Mouse (Mus musculus): ENCODE results near the gene Cuedc1. TPM values are rescaled to one million over a fixed set of nuclear protein-coding genes. Genes with fewer than 3 reads are reported as not detected.

Gene Cuedc1
- polyA plus RNA-seq, 1 experiment from 2014 or later = 14.6 TPM

DNA sequence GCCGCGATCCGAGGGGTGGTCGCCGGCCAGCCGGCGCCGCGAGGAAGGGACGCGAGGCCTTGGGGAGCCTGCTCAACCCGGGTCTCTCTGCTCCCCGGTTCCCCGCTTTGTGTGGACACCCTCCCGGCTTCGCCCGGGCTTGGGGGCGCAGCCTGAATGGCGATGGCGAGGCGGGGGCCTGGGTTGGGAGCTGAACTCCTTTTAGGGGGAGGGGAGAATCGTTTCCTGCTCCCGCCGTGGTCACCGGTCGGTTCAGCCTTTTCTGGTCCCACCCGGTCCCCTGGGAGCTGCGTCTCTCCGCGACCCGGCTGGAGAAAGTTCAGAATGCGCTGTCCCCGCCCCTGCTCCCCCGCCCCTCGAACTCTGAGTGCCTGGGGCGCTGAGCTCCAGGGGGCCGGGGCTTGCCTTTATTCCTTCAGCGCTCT, 1.8 kb downstream of the Cuedc1 start:
- peak overlapping the region; percentile 96 for H3K27ac ChIP-seq (ENCODE audit: low read length)
- ATAC-seq (ENCODE audit: low FRiP score, low TSS enrichment) = peak; percentile 77
- peaks cover 32% of the 10 kb centered on the region for H3K4me1 ChIP-seq (ENCODE audit: insufficient read depth, low read length)
- 0 out of 2 replicates have a peak, but pooled peaks cover 3% of the 10 kb centered on the region for H3K27me3 ChIP-seq (ENCODE audit: insufficient read depth, low read length)
- H3K4me2 ChIP-seq (replicated peaks; ENCODE audit: low read depth, low read length) = peak overlapping the region; percentile 70
- no peaks in the 10 kb centered on the region for H3K9me3 ChIP-seq (ENCODE audit: low read length)
- H3K9ac ChIP-seq (replicated peaks; ENCODE audit: low read length) = peak overlapping the region; percentile 97
- peak overlapping the region; percentile 74 for H3K4me3 ChIP-seq (ENCODE audit: low read length)
- H3K36me3 ChIP-seq (ENCODE audit: insufficient read depth, low read length) = no peaks in the 10 kb centered on the region
- under 1% methylated on average over 32 of the region's 38 CpGs for WGBS

DNA sequence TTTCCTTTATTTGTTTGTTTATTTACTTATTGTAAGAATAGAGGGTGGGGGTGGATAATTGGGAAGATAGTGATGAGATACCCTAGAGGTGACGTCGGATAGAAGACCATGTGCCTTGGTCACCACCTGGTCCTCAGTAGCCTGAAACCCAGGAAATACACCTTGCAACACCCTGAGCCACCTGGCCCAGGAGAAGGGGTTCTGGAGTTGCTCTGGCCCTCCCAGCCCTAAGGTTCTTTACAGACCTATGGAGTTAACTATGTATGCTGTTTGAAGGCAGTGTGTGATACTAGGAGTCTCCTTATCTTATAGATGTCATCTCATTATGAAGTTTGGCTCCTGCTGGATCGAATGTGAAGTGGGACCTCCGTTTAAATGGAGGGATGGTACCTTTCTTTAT, 2.3 kb downstream of the Cuedc1 start:
- Histone ChIP-seq H3K36me3 (ENCODE audit: insufficient read depth, low read length) (no peaks in the 10 kb centered on the region), H3K4me2 (replicated peaks; ENCODE audit: low read depth, low read length) (peak overlapping the region; percentile 70), H3K27me3 (ENCODE audit: insufficient read depth, low read length) (0 out of 2 replicates have a peak, but pooled peaks cover 3% of the 10 kb centered on the region), H3K9ac (replicated peaks; ENCODE audit: low read length) (peak overlapping the region; percentile 97; the same call in 1 of the 2 replicates), H3K4me1 (ENCODE audit: insufficient read depth, low read length) (peaks cover 32% of the 10 kb centered on the region), H3K4me3 (ENCODE audit: low read length) (peak overlapping the region; percentile 74), H3K27ac (ENCODE audit: low read length) (peak overlapping the region; percentile 96; the same call in 1 of the 2 replicates), H3K9me3 (ENCODE audit: low read length) (no peaks in the 10 kb centered on the region)
- 37% methylated on average over 4 of the region's 4 CpGs for WGBS
- ATAC-seq (ENCODE audit: low FRiP score, low TSS enrichment) = no peak

DNA sequence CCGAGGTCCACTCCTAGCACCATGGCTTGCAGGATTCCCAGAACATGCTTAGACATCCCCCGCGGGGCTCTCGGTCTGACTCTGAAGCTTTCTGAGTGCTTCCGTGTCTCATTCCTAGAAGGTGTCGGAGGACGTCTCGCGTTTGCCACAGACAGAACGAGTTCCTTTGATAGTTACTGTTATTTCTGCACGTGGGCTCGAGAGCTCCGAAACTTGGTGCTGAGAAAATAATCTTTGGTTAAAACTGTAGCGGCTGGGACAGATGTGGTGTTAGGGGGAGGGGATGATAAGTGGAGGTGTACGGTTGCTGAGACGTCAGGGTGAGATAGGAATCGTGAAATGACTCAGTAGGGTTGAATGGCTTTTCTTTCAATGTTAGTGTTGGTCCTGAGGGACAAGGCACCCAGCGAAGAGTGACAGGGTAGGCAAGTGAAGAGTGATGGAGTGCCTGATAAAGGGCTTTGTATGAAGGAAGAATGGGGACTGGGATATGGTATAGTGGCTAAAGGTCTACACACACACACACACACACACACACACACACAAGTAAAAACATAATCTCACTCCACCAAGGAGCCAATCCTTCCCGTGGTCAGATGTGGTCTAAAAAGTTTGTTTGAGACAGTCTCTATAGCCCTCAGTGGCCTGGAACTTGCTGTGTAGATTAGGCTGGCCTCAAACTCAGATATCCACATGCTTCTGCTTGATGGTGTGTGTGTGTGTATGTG, 5.5 kb downstream of the Cuedc1 start:
- Histone ChIP-seq H3K9me3 (ENCODE audit: low read length) (no peaks in the 10 kb centered on the region), H3K36me3 (ENCODE audit: insufficient read depth, low read length) (no peaks in the 10 kb centered on the region), H3K4me1 (ENCODE audit: insufficient read depth, low read length) (peaks cover 31% of the 10 kb centered on the region), H3K27ac (ENCODE audit: low read length) (no peak overlapping the region), H3K4me3 (ENCODE audit: low read length) (no peak overlapping the region), H3K9ac (replicated peaks; ENCODE audit: low read length) (no peak overlapping the region), H3K27me3 (ENCODE audit: insufficient read depth, low read length) (no peaks in the 10 kb centered on the region), H3K4me2 (replicated peaks; ENCODE audit: low read depth, low read length) (no peak overlapping the region)
- 85% methylated on average over 19 of the region's 19 CpGs for WGBS
- ATAC-seq (ENCODE audit: low FRiP score, low TSS enrichment) = no peak

DNA sequence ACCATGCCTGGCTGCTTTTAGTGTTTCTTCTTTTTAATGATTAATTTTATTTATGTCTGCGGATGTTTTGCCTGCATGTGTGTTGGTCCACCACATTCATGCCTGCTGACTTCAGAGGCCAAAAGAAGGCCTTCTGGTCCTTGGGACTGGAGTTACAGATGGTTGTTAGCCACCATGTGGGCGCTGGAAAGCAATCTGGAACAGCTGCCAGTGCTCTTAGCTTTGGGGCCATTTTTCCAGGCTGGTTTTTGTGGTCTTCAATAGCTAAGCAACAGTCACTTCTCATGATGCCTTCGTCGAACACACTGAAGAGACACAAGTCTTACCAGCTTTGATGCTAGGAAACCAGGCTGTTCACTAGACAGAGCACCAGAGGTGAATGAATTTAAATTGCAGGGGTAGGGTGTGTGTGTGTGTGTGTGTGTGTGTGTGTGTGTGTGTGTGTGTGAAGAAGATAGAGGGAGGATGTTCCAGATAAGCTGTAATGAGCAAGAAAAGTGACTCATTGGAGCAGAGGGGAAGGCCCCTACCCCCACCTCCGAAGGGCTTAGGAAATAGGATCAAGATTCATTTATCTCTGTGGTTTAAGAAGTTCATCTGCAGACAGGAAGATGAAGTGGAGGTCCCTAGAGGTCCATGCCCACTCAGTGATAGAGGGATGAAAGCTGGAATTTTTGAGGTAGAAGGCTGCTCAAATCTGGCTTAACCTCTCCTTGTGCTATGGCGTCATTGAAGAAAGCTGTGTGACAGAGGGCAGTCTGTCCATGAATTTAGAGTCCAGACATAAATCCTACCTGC, 7.8 kb downstream of the Cuedc1 start:
- no peak overlapping the region for H3K4me3 ChIP-seq (ENCODE audit: low read length)
- H3K9me3 ChIP-seq (ENCODE audit: low read length) = no peaks in the 10 kb centered on the region
- H3K4me1 ChIP-seq (ENCODE audit: insufficient read depth, low read length) = peaks cover 25% of the 10 kb centered on the region
- H3K27ac ChIP-seq (ENCODE audit: low read length) = no peak overlapping the region
- no peak for ATAC-seq (ENCODE audit: low FRiP score, low TSS enrichment)
- no peaks in the 10 kb centered on the region for H3K27me3 ChIP-seq (ENCODE audit: insufficient read depth, low read length)
- H3K9ac ChIP-seq (replicated peaks; ENCODE audit: low read length) = no peak overlapping the region
- H3K4me2 ChIP-seq (replicated peaks; ENCODE audit: low read depth, low read length) = no peak overlapping the region
- 64% methylated on average over 6 of the region's 6 CpGs for WGBS
- H3K36me3 ChIP-seq (ENCODE audit: insufficient read depth, low read length) = no peaks in the 10 kb centered on the region

DNA sequence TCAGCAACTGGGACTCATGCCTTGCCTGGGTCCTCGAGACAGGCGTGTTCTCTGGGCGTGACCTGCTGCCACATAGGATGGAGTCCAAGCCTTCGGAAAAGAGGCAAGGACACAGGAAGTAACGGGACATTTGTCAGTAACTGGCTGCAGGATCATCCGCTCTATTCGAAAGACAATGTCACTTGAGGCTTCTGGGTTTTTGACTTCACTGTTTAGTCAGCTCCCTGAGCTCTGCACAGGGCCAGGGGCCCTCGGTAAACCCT, 8.4 kb downstream of the Cuedc1 start:
- no peak overlapping the region for H3K4me2 ChIP-seq (replicated peaks; ENCODE audit: low read depth, low read length)
- ATAC-seq (ENCODE audit: low FRiP score, low TSS enrichment) = no peak
- no peak overlapping the region for H3K9ac ChIP-seq (replicated peaks; ENCODE audit: low read length)
- peaks cover 23% of the 10 kb centered on the region for H3K4me1 ChIP-seq (ENCODE audit: insufficient read depth, low read length)
- no peak overlapping the region for H3K4me3 ChIP-seq (ENCODE audit: low read length)
- no peak overlapping the region for H3K27ac ChIP-seq (ENCODE audit: low read length)
- WGBS = 63% methylated on average over 8 of the region's 8 CpGs
- H3K9me3 ChIP-seq (ENCODE audit: low read length) = no peaks in the 10 kb centered on the region
- H3K27me3 ChIP-seq (ENCODE audit: insufficient read depth, low read length) = no peaks in the 10 kb centered on the region
- no peaks in the 10 kb centered on the region for H3K36me3 ChIP-seq (ENCODE audit: insufficient read depth, low read length)

DNA sequence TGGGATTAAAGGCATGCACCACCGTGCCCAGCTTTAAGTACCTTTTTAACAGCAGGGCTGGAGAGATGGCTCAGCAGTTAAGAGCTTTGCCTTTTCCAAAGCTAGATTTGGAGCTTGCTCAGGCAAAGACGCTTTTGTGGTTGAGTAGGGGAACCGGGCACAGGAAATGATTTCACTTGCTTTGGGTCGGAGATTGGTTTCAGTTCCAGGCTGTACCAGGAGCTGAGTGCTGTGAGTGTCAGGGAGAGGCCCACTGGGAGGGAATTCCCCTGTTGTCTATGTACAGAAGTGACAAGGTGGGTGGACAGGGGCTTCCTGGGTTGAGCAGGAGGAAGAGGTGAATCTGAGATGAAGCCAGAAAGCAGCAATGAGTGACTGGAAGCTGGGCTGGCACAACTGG, 9.5 kb downstream of the Cuedc1 start:
- Histone ChIP-seq H3K27ac (ENCODE audit: low read length) (no peak overlapping the region), H3K9ac (replicated peaks; ENCODE audit: low read length) (no peak overlapping the region), H3K4me3 (ENCODE audit: low read length) (no peak overlapping the region), H3K4me1 (ENCODE audit: insufficient read depth, low read length) (peaks cover 23% of the 10 kb centered on the region), H3K4me2 (replicated peaks; ENCODE audit: low read depth, low read length) (no peak overlapping the region), H3K36me3 (ENCODE audit: insufficient read depth, low read length) (no peaks in the 10 kb centered on the region), H3K27me3 (ENCODE audit: insufficient read depth, low read length) (no peaks in the 10 kb centered on the region), H3K9me3 (ENCODE audit: low read length) (no peaks in the 10 kb centered on the region)
- ATAC-seq (ENCODE audit: low FRiP score, low TSS enrichment) = no peak
- 68% methylated on average over 4 of the region's 4 CpGs for WGBS

DNA sequence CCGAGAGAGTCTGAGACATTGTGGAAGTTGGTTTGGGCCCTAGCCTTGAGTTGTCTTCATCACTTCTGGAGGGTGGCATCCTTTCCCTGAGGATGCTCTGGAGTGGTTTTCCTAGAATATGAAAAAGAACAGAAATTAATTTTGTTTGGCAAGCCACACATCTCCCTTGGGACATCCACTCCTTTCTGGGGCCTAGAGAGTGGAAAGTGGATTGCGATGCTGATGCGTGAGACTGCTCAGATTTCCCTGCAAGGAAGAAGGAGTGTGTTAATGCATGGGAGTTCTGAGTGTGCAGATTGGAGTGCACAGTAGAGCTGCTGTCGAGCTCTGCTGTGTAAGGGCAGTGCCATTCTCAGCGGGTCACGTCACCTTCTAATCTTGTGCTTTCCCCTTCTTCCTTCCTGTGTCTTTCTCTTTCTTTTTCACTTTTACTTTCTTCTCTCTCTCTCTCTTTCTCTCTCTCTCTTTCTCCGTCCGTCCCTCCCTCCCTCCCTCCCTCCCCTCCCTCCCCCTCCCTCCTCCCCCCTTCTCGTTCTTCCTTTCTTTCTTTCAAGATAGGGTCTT, 12.3 kb downstream of the Cuedc1 start:
- H3K27ac ChIP-seq (ENCODE audit: low read length) = no peak overlapping the region
- H3K36me3 ChIP-seq (ENCODE audit: insufficient read depth, low read length) = no peaks in the 10 kb centered on the region
- H3K4me2 ChIP-seq (replicated peaks; ENCODE audit: low read depth, low read length) = no peak overlapping the region
- no peaks in the 10 kb centered on the region for H3K27me3 ChIP-seq (ENCODE audit: insufficient read depth, low read length)
- WGBS = 54% methylated on average over 9 of the region's 9 CpGs
- no peak overlapping the region for H3K4me3 ChIP-seq (ENCODE audit: low read length)
- H3K9ac ChIP-seq (replicated peaks; ENCODE audit: low read length) = no peak overlapping the region
- ATAC-seq (ENCODE audit: low FRiP score, low TSS enrichment) = no peak
- H3K4me1 ChIP-seq (ENCODE audit: insufficient read depth, low read length) = peaks cover 41% of the 10 kb centered on the region
- H3K9me3 ChIP-seq (ENCODE audit: low read length) = no peaks in the 10 kb centered on the region

DNA sequence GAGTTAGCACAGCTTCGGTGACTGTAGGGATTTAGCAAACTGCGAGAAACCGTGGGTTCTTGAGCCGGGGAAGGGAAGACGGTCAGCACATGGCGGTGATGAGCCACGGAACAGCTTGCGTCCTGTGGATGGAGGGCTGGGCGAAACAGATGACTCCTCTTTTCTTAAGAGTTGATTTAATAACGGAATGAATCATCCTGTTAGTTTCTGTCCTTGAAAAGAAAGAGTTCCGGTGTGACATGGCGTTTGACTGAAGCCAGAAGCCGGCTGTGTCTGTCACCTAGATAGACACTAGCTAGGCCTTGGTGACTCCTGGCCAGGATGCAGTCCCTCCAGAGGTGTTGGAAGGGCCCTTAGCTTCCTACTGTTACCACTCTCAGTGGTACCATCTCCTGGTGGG, 14.2 kb downstream of the Cuedc1 start:
- WGBS = 71% methylated on average over 13 of the region's 13 CpGs
- no peak overlapping the region for H3K4me2 ChIP-seq (replicated peaks; ENCODE audit: low read depth, low read length)
- peaks cover 45% of the 10 kb centered on the region for H3K4me1 ChIP-seq (ENCODE audit: insufficient read depth, low read length)
- no peaks in the 10 kb centered on the region for H3K27me3 ChIP-seq (ENCODE audit: insufficient read depth, low read length)
- H3K9me3 ChIP-seq (ENCODE audit: low read length) = no peaks in the 10 kb centered on the region
- ATAC-seq (ENCODE audit: low FRiP score, low TSS enrichment) = no peak
- no peak overlapping the region for H3K4me3 ChIP-seq (ENCODE audit: low read length)
- H3K9ac ChIP-seq (replicated peaks; ENCODE audit: low read length) = no peak overlapping the region
- no peak overlapping the region for H3K27ac ChIP-seq (ENCODE audit: low read length)
- H3K36me3 ChIP-seq (ENCODE audit: insufficient read depth, low read length) = no peaks in the 10 kb centered on the region

DNA sequence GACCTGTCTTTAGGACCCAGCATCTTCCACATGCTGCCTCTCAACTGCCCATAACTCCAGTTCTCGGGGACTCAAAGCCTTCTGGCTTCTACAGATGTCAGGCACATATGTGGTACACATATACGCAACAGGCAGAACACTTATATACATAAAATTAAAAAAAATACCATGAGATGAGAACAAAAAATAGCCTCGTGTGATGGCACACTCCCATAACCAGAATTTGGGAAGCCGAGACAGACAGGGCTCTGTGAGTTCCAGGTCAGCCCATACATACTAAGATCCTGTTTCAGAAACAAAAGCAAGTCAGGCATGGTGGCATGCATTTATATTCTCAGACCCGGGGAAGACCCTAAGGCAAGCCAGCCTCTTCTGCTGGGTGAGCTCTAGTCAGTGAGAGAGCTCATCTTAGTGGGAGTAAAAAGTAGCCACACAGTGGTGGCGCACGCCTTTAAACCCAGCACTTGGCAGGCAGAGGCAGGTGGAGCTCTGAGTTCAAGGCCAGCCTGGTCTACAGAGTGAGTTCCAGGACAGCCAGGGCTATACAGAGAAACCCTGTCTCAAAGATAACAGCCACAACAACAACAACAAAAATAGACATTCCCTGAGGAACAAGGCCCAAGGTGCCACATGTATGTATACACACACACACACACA, 14.9 kb downstream of the Cuedc1 start:
- no peak overlapping the region for H3K9ac ChIP-seq (replicated peaks; ENCODE audit: low read length)
- H3K9me3 ChIP-seq (ENCODE audit: low read length) = no peaks in the 10 kb centered on the region
- 83% methylated on average over 7 of the region's 7 CpGs for WGBS
- peaks cover 48% of the 10 kb centered on the region for H3K4me1 ChIP-seq (ENCODE audit: insufficient read depth, low read length)
- H3K27me3 ChIP-seq (ENCODE audit: insufficient read depth, low read length) = no peaks in the 10 kb centered on the region
- H3K4me3 ChIP-seq (ENCODE audit: low read length) = no peak overlapping the region
- no peaks in the 10 kb centered on the region for H3K36me3 ChIP-seq (ENCODE audit: insufficient read depth, low read length)
- no peak overlapping the region for H3K27ac ChIP-seq (ENCODE audit: low read length)
- H3K4me2 ChIP-seq (replicated peaks; ENCODE audit: low read depth, low read length) = no peak overlapping the region
- ATAC-seq (ENCODE audit: low FRiP score, low TSS enrichment) = no peak
